Mouse (Mus musculus): ENCODE data around the gene Arpc5l.

DNA sequence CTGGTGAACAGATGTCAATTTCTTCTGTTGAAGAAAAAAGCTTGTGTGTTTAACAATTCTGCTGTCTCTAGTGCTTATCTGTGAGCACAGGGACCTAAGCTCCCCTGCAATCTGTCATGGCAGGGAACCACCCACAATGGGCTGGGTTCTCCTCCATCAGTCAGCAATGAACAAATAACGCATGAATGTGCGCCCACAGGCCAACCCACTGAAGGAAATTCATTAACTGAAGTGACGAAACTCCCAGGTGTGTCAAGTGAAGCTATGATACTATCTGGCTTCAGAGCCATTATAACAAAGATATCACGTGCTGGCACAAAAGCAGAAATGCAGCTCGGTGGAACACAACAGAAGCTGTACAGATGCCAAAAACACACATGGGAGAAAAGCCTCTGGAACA lies 35.1 kb upstream of the Arpc5l start:
- TF ChIP-seq CTCF (IDR thresholded peaks at IDR 0.05; ENCODE audit: insufficient read depth, low read length): no peak
- TF ChIP-seq POLR2A (IDR thresholded peaks at IDR 0.05; ENCODE audit: borderline replicate concordance, extremely low read depth, low read depth, low read length): no peak
